Mouse (Mus musculus): ENCODE data around the gene Wdfy3. TPM values are rescaled to one million over a fixed set of nuclear protein-coding genes. Genes with fewer than 3 reads are reported as not detected.
A peak's percentile ranks its signal among the peaks of the same experiment; 100 is the strongest.

The Wdfy3 gene
- total and polyA plus RNA-seq, 2 experiments from 2014 or later, result 5.2 to 25.8 TPM

DNA sequence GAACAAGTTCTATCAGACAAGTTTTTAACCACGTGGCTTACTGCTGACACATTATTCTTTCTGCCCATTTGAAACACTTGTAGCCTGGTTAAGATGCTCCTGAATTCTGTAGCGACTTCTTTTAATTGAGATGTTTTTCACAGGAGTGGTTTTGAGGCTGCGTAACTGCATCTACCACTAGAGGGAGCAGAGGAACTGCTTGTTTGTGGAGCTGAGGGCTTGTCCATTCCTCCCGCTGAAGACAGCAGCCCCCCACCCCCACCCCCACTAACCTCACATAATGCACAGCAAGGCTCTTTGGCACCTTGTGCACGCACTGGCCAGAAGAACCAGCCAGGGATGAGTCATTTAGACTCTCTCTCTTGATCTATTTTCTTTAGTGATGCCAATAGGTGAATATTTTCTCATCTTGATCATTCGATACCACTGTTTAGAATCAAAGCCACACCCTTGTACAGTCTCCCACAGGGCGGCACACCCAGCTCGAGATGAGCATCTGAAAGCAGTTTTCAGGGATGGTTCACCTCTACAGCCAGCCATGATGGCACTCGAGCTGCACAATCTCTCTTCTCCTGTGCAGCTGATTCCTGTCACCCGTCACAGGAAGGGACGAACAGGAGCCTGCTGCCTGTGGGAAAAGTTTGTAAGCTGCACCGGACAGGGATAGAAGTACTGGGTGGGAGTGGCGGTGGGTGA is 175.8 kb downstream of the Wdfy3 start:
- DNase-seq (ENCODE audit: low spot score), result peak; percentile 41
- no peak overlapping the region for H3K4me2 ChIP-seq (ENCODE audit: low read depth, low read length)
- TF ChIP-seq EP300 (IDR thresholded peaks at IDR 0.05; ENCODE audit: low read depth) (no peak), CTCF (IDR thresholded peaks at IDR 0.05; ENCODE audit: low read depth) (peak; percentile 69)
- no peak overlapping the region for H3K4me3 ChIP-seq (ENCODE audit: low read depth, low read length)
- no peak for ATAC-seq (ENCODE audit: insufficient read depth, low read depth)
- WGBS, result 60% methylated on average over 13 of the region's 13 CpGs
- H3K4me1 ChIP-seq (ENCODE audit: control insufficient read depth, insufficient read depth), result no peaks in the 10 kb centered on the region
- H3K27ac ChIP-seq (ENCODE audit: low read depth), result no peak overlapping the region
- H3K36me3 ChIP-seq (replicated peaks; ENCODE audit: control insufficient read depth, insufficient read depth, low read length), result peaks cover 85% of the 10 kb centered on the region
- H3K27me3 ChIP-seq (ENCODE audit: control insufficient read depth, insufficient read depth, low read length), result no peaks in the 10 kb centered on the region
- no peaks in the 10 kb centered on the region for H3K9me3 ChIP-seq (replicated peaks; ENCODE audit: control insufficient read depth, low read length)
- no peak overlapping the region for H3K9ac ChIP-seq (replicated peaks; ENCODE audit: low read depth, low read length)

DNA sequence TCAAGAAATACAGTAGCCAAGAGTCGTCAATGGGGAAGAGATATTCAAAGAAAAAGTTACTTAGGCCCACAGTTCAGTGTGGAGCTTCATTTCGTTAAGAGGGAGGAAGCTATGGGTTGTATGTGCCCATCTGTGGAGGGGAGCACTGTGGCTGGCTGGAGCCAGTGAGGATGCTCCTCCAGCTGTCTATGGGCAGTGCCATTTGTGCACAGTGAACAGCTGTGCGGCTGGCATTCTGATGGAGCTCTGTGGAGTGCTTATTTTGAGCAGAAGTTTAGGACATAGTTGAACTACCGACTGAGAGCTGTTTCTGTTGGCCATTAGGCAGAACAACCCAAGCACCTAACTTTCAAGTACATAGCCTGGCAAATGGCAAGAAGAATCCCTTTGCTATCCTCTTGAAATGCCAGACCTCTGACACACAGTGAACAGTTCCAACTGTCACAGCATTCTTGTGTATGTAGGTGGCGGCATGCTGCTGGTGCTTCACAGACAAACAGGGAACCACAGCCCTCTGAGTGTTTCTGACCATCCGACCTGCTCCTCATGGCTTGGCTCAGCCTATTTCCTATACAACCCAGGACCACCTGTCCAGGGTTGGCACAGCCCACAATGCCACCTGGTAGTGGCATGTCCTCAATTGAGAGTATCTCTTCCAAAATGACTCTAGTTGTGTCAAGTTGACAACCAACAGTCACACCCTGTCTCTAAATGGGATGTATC is 177.9 kb downstream of the Wdfy3 start:
- WGBS, result 61% methylated on average over 6 of the region's 6 CpGs
- H3K36me3 ChIP-seq (replicated peaks; ENCODE audit: control insufficient read depth, insufficient read depth, low read length), result peaks cover 87% of the 10 kb centered on the region
- H3K27me3 ChIP-seq (ENCODE audit: control insufficient read depth, insufficient read depth, low read length), result no peaks in the 10 kb centered on the region
- DNase-seq (ENCODE audit: low spot score) (peak; percentile 8), ATAC-seq (ENCODE audit: insufficient read depth, low read depth) (peak; percentile 62)
- H3K27ac ChIP-seq (ENCODE audit: low read depth), result no peak overlapping the region
- no peak overlapping the region for H3K4me3 ChIP-seq (ENCODE audit: low read depth, low read length)
- TF ChIP-seq EP300 (IDR thresholded peaks at IDR 0.05; ENCODE audit: low read depth) (no peak), CTCF (IDR thresholded peaks at IDR 0.05; ENCODE audit: low read depth) (no peak)
- no peak overlapping the region for H3K9ac ChIP-seq (replicated peaks; ENCODE audit: low read depth, low read length)
- no peak overlapping the region for H3K4me2 ChIP-seq (ENCODE audit: low read depth, low read length)
- no peaks in the 10 kb centered on the region for H3K4me1 ChIP-seq (ENCODE audit: control insufficient read depth, insufficient read depth)
- H3K9me3 ChIP-seq (replicated peaks; ENCODE audit: control insufficient read depth, low read length), result no peaks in the 10 kb centered on the region

DNA sequence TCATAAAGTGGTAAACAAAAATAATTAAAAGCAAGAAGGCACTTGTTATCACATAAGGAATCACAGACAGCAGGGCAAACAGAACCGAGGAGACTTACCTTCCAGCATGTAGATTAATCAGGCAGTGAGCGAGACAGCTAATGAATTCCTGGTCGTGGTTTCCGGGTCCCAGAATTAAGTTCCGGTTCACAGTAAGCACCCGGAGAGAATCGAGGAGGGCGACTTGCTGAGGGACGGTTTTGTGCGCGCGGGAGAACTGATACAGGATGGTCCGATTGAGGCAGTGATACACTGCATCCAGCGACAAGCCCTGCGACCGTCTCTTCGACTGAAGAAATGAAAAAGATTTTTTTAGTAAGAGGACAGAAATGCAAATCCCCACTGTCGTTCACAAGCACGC is 181.7 kb downstream of the Wdfy3 start:
- no peak for DNase-seq (ENCODE audit: low spot score)
- Histone ChIP-seq H3K27me3 (ENCODE audit: control insufficient read depth, insufficient read depth, low read length) (no peaks in the 10 kb centered on the region), H3K9ac (replicated peaks; ENCODE audit: low read depth, low read length) (no peak overlapping the region), H3K27ac (ENCODE audit: low read depth) (no peak overlapping the region), H3K9me3 (replicated peaks; ENCODE audit: control insufficient read depth, low read length) (no peaks in the 10 kb centered on the region), H3K4me1 (ENCODE audit: control insufficient read depth, insufficient read depth) (no peaks in the 10 kb centered on the region), H3K4me2 (ENCODE audit: low read depth, low read length) (no peak overlapping the region), H3K4me3 (ENCODE audit: low read depth, low read length) (no peak overlapping the region), H3K36me3 (replicated peaks; ENCODE audit: control insufficient read depth, insufficient read depth, low read length) (peaks cover 88% of the 10 kb centered on the region)
- 96% methylated on average over 19 of the region's 19 CpGs for WGBS
- no peak for TF ChIP-seq EP300 (IDR thresholded peaks at IDR 0.05; ENCODE audit: low read depth)
- ATAC-seq (ENCODE audit: insufficient read depth, low read depth), result no peak

DNA sequence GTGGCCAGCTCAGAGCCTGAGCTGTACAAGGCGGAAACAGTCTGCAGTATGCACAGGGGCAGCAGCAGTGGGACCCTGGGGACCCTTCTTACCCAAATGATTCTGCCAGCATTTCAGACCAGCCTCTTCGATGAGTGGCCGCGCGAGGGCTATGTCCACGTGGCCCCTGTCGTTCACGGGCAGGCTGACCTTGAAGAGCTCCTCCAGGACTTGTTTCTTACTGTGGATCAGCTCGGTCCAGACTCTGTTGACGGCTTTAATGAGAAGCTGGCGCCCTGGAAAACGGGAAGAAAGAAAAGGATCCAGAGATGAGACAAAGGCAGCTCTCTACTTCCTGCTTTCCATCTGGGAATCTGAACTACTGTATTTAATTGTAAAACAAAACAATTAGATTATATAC is 184.7 kb downstream of the Wdfy3 start:
- H3K27ac ChIP-seq (ENCODE audit: low read depth), result no peak overlapping the region
- H3K4me1 ChIP-seq (ENCODE audit: control insufficient read depth, insufficient read depth), result no peaks in the 10 kb centered on the region
- no peak for TF ChIP-seq EP300 (IDR thresholded peaks at IDR 0.05; ENCODE audit: low read depth)
- no peak for TF ChIP-seq CTCF (IDR thresholded peaks at IDR 0.05; ENCODE audit: low read depth)
- H3K27me3 ChIP-seq (ENCODE audit: control insufficient read depth, insufficient read depth, low read length), result no peaks in the 10 kb centered on the region
- no peak overlapping the region for H3K4me2 ChIP-seq (ENCODE audit: low read depth, low read length)
- no peak overlapping the region for H3K9ac ChIP-seq (replicated peaks; ENCODE audit: low read depth, low read length)
- no peak overlapping the region for H3K4me3 ChIP-seq (ENCODE audit: low read depth, low read length)
- DNase-seq (ENCODE audit: low spot score) (no peak), ATAC-seq (ENCODE audit: insufficient read depth, low read depth) (peak; percentile 51; the same call in 1 of the 2 replicates)
- H3K36me3 ChIP-seq (replicated peaks; ENCODE audit: control insufficient read depth, insufficient read depth, low read length), result peaks cover 92% of the 10 kb centered on the region
- H3K9me3 ChIP-seq (replicated peaks; ENCODE audit: control insufficient read depth, low read length), result no peaks in the 10 kb centered on the region
- WGBS, result 58% methylated on average over 12 of the region's 12 CpGs

DNA sequence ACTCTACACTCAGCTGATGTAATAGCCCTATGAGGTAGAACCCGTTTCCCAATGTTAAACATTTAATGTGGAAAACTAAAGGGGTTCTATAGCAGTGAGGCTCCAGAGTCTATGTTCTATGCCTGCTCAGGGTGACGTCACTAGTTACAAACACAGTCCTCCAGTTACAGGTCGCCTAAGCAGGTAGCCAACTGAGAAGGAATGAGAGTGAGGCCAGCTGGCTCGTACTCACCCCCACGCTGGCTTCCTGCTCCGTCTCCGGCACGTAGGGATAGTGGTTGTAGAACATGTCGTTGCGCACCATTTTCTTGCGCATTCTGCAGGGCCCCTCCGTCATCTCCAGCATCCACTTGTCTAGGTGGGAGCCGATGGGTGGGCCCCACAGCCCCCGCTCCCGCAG is 187.5 kb downstream of the Wdfy3 start:
- 87% methylated on average over 15 of the region's 15 CpGs for WGBS
- H3K4me1 ChIP-seq (ENCODE audit: control insufficient read depth, insufficient read depth), result no peaks in the 10 kb centered on the region
- no peak overlapping the region for H3K4me2 ChIP-seq (ENCODE audit: low read depth, low read length)
- H3K27ac ChIP-seq (ENCODE audit: low read depth), result no peak overlapping the region
- DNase-seq (ENCODE audit: low spot score), result no peak
- H3K9me3 ChIP-seq (replicated peaks; ENCODE audit: control insufficient read depth, low read length), result no peaks in the 10 kb centered on the region
- H3K36me3 ChIP-seq (replicated peaks; ENCODE audit: control insufficient read depth, insufficient read depth, low read length), result peaks cover 79% of the 10 kb centered on the region
- no peak for TF ChIP-seq EP300 (IDR thresholded peaks at IDR 0.05; ENCODE audit: low read depth)
- no peak overlapping the region for H3K4me3 ChIP-seq (ENCODE audit: low read depth, low read length)
- no peak overlapping the region for H3K9ac ChIP-seq (replicated peaks; ENCODE audit: low read depth, low read length)
- no peaks in the 10 kb centered on the region for H3K27me3 ChIP-seq (ENCODE audit: control insufficient read depth, insufficient read depth, low read length)
- no peak for ATAC-seq (ENCODE audit: insufficient read depth, low read depth)

All from heart, postnatal 0 days (tissue).